Mouse (Mus musculus): Measurements from ENCODE around the gene Apoc1.

Apoc1 gene

DNA sequence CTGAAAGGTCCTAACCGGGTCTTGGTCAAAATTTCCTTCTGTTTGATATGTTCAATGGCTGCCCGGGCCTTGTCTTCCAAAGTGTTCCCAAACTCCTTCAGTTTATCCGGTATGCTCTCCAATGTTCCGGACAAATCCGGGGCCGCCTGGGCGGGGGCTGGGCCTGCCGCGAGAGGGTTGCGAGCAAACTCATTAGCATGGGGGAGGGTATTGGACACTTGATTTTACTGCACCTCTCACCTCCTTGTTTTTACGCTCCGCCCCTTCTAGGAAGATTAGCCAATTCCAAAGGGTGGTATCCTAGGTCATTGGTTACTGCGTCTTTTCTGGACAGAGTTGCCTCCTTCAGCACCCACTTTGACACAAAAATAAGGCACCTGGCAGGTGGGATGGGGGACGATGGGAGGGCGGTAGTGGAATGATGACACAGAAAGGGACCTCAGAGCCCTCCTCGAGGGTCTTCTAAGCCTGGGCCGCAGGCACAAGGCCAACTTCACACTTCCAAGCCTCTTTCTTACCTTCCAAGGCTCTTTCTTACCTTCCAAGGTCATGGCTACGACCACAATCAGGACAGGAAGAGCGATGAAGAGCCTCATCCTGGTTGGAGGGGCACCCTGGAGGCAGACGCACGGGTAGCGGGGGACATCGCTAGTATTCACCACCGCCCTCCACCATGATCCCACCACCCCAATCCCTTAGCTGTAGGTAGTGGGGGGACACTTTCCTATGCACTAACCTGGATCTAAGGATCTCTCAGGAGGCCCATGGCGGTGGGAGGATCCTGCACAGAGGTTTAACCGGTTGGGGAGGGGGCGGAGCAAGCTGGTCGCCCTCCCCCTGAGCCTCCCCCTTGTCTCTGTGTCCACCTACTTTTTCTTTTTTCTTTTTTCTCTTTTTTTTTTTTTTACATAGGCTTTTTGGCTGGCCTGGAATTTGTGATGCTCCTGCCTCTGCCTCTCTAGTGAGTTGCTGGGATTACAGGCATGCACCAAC lies at the start of gene Apoc1:
Gene Apoc1 (minus strand): TSS at position 788 of the 993 bp plus-strand sequence.
- no peak for DNase-seq (ENCODE audit: low spot score in 2 of 2)

DNA sequence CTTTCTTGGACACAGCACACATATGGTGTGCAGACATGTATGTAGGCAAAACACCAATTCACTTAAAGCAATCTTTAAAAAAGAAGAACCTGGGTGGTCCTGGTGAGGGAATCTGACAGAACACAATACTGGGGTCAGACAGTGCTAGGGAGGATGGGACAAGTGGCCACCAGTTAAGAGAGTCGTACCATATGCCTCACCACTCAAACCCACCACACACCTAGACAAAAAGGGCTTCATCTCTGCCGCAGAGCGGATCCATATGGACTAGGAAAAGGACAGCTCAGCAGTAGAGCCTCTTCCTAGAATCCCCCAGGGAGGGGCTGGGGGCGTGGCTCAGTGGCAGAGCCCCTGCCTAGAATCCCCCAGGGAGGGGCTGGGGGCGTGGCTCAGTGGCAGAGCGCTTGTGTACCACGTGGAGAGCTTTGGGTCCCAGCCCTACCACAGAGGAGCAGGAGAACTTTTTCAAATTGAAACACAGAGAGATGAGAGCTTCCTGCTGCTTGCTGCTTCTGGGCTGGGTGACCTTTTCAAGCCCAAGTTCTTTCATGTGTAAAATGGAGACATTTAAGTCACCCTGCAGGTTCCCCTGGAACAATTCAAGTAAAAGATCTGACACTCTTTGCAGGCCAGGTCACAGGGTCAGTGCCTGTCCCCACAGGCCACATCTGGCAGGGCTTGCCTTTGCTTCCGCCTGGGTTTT lies 49.0 kb upstream of the Apoc1 start:
- no peak for DNase-seq (ENCODE audit: low spot score in 2 of 2)

DNA sequence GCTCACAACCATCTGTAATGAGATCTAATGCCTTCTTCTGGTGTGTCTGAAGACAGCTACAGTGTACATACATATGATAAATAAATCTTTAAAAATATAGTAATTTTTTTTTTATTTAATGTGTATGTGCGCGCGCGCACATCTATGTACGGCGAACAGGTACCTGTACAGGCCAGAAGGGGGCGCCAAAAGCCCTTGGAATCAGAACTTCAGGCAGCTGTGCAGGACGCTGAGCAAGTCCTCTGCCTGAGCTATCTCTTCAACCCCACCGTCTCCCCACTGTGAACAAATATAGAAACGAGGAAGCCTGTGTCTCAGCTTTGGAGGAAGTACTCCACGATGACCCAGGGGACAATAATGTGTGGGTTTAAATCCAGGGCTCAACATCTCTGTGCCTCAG lies 47.8 kb upstream of the Apoc1 start:
- no peak for DNase-seq (ENCODE audit: low spot score in 2 of 2)

DNA sequence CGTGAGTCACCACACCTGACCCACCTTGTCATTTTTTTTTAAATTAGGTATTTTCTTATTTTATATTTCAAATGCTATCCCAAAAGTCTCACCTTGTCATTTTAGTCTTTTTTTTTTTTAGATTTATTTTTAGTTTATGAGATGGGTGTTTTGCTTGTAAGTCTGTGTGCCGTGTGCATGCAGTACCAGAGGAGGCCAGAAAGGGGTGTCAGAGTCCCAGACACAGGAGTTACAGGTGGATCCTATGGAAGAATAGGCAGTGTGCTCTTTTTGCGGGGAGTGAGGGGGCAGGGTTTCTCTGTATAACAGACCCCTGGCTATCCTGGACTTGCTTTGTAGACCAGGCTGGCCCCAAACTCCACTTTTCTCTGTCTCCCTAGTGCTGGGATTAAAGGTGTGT lies 46.3 kb upstream of the Apoc1 start:
- no peak for DNase-seq (ENCODE audit: low spot score in 2 of 2)

DNA sequence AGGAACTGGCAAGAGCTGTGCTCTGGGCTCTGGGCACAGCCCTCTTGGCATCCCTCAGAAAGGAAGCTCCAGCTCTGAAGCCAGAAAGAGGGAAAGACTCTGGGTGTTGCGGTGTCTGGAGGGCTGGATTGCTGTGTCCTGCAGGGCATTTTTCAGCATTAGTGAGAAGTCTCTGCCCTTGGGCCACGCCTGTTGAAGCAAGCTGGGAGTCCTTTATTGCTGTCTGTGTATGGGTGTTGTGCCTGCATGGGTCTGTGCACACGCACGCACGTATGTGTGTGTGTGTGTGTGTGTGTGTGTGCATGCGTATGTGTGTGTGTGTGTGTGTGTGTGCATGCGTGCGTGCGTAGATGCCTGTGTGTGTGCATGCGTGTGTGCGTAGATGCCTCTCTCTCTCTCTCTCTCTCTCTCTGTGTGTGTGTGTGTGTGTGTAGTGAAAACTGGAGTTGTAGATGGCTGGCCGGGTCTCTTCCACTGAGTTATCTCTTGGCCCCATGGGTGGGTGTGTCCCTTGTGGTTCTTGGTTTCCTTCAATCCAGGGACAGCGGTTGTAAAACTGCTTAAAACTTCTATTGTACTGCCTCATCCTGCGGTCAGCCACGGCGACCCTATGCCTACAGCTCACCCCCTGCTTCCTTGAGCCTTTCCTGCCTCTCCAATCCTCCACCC lies 44.1 kb upstream of the Apoc1 start:
- no peak for DNase-seq (ENCODE audit: low spot score in 2 of 2)

DNA sequence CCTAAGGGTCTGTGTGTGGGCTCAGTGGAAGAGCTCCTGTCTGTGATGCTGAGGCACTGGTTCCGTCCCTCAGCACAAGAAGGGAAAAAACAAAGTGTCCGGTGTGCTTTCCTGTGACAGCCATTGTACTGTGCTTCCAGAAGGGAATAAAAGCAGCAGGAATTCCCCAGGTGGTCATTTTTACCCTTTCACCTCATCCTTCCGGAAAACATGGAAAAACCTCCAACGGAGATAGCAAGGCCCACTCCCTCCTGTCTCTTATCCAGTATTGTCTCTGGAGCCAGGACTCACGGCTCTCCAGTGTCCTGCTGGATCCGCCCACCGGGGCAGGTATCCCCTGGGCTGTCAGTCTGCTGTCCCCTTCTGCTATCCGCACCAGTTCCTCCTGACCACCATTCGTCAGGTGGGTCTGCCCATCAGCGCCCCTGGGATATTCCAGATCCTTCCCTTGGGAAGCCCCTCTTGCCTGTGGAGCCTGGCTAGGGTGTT lies 41.8 kb upstream of the Apoc1 start:
- no peak for DNase-seq (ENCODE audit: low spot score in 2 of 2)

DNA sequence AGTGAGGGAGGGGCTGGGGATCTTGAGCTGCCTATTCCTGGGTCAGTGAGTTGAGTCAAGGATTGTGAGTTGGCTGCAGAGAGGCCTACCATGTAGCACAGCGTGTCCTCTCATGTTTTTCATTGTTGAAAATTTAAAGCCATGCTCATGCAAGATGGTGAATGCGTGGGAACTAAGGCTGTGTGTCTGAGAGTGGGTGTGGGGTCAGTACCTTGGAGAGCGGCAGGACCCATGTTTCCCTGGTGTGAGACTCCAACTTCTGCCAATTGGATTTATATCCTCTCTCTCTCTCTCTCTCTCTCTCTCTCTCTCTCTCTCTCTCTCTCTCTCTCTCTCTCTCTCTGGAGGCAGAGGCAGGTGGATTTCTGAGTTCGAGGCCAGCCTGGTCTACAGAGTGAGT lies 34.1 kb upstream of the Apoc1 start:
- DNase-seq (ENCODE audit: low spot score in 2 of 2), result no peak

DNA sequence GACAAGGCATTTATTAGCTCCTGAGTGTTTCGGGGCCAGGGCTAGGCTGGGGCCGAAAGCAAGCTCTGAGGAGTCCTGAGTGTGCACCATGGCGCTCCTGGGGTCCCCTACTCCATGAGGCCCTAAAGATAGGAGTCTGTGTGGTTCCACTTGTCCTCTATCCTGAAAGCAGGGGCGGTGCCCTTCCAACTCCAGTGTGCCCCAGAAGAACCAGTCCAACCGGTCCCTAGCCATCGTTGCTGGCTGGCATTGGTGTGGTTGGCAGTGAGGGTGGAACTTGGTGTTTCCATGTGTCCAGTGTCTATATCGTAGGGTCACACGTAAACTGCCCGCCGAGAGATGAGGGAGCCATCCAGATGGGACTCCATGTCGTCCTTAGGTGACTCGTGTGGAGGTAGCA lies 31.7 kb upstream of the Apoc1 start:
- no peak for DNase-seq (ENCODE audit: low spot score in 2 of 2)

DNA sequence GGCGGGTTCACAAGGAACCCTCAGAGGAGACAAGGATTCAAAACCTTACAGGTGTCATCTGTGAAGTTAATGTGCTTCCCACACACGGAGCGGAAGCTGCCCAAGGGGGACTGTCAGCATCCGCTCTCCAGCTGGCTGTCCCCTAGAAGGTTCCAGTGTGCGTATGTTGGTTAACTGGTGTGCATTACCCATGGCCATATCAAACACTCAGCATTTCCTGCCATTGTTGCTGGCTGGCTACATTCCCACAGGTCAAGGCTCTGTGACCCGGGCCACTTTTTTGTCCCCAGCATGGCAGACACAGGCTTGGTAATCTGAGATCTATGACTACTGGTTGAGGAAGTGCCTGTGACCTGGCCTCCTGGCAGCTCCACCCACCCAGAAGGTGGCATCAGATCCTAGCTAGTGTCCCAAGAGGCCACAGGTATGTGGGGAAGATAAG lies 30.3 kb upstream of the Apoc1 start:
- no peak for DNase-seq (ENCODE audit: low spot score in 2 of 2)

DNA sequence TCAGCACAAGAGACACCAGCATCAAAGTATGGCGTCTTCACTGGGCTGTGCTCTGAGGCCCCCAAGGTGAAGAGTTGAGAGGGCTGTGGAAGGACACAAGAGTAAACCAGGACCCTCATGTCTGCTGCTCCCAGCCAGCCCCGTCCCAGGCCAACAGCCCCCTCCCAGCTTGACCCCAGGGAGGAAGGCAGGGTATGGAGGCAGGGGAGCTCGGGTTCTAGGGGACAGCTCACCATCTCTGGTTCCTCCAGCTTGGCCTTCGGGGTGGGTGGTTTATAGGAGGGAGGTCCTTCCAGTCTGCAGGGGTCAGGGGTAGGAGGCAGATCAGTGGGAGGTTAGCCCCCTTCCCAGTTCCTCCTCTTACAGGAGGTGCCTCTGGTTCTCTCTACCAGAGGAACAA lies 26.7 kb upstream of the Apoc1 start:
- DNase-seq (ENCODE audit: low spot score in 2 of 2), result no peak

DNA sequence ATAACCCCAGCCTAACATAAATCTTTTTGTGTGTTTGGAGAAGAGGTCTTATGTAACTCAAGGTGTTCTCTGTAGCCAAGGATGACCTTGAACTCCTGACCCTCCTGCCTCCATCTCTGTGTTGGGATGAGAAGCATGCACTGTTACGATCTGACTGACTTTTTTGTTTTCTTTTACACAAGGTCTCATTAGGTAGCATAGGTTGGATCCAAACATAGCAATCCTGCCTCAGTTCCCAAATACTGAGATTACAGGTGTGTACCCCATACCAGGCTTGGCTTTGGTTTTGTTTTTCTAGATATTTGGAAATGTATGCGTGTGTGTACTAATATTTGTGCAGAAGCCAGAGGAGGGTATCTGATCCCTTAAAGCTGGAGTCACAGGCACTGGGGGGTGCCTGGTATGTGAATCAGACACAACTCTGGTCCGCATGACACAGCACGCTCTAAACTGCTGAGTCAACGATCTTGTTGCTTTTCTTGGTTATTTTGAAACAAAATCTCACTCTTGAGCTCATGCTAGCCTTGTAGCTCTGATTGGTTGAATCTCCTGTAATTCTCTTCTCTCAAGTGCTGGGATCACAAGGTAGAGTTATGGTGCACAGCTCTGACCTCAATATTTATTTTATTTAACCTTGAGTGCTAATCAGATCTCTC lies 26.0 kb upstream of the Apoc1 start:
- DNase-seq (ENCODE audit: low spot score in 2 of 2), result no peak

DNA sequence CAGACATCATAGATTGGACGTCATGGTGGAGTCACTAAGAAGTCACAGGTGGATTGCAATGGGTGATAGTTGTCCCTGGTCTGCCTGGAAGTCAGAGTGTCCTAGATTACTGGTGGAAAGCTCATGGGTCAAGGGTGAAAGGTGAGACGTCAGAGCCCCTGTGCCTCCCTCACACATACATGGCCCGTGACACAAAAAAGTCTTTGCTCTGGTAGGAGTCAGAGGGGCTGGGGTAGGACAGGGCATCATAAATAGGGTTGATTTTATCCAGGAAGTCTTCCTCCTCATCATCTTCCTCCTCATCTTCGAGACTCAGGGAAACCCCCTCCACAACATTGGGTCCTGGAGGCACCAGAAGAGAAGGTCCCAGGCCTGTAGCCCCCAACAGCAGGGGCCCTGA lies 24.9 kb upstream of the Apoc1 start:
- DNase-seq (ENCODE audit: low spot score in 2 of 2), result no peak

DNA sequence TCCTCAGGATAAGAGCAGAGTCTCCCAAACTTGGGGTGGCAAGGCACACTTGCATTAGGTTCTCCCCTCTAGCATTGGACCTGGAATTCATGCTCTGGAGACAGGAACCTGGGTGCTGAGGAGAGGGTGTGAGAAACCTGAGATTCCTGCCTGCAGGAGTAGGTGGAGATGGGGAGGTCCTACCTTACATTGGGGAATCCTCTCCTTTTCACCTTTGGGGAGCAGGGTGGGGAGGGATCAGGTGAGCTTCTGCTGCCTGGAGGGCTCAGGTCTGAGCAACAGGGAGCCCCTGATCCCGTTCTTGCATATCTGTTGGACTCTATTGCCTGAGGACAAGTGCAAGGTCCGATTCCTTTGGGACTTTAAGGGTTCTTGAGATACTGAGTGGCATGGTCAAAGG lies 24.4 kb upstream of the Apoc1 start:
- no peak for DNase-seq (ENCODE audit: low spot score in 2 of 2)

DNA sequence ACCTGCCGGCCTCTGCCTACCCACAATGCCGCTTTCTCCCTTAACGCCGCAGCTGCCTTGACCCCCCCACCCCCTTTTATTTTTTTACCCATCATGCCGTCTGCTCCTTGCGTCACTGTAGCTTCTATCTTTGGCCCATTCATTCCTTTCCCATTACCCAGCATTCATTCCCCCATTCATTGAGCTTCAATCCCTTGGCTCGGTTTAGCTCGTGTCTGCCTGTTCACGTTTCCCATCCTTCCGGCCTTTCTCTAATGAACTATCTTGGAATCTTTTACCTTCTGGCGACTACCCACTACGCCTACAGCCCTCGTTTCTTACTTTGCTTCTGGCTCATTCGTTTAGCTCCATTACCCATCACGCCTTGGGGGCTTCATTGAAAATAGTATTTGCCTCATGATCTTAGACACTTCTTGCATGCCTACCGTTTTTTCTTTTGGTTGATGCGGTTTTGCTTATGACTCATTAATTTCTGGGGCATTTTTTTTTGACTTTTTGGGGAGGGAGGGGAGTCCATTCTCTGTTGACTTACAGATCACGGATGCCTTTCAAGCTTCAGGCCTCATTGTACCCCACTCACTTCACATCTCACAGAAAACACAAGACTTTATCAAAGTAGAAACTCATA lies 23.7 kb upstream of the Apoc1 start:
- DNase-seq (ENCODE audit: low spot score in 2 of 2), result no peak

DNA sequence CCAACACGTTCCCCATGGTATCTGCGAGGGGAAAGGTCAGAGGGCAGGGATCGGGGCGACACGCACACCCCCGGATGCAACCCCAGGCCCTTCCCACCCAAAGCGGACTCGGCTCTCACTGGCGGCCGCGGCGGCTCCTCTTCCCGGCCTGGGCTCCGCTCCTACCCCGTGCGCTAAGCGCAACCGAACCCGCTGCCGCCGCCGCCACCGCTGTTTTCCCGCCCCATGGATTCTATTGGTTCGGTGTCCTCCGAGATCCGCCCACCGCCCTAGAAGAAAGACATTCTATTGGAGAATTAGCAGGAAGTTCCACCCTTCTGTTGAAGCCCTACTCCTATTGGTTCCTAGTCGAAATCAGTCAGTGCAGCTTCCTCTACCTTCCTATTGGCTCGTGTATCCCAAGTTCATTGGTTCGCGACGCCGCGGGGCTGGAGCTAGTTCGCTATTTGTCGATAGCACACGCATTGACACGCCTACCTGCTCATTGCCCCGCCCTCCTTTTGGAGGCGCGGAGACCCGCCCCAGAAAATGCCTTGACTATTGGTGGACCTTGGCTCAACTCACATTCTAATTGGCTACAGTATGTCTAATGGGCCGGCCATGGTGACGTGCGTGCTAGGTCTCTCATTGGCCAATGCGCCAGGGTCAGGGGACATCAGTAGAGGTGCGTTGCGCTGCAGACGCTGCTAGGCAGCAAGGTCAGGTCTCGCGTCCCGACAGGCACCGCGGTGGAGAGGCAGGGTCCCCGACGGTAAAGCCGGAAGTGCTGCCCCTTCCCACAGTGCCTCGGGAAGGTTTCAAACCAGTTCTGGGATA lies 23.0 kb upstream of the Apoc1 start, which contains the start of gene Tomm40:
Gene Tomm40 (minus strand): TSS at position 200 of the 816 bp plus-strand sequence.
- peak; percentile 100 for DNase-seq (ENCODE audit: low spot score in 2 of 2)

DNA sequence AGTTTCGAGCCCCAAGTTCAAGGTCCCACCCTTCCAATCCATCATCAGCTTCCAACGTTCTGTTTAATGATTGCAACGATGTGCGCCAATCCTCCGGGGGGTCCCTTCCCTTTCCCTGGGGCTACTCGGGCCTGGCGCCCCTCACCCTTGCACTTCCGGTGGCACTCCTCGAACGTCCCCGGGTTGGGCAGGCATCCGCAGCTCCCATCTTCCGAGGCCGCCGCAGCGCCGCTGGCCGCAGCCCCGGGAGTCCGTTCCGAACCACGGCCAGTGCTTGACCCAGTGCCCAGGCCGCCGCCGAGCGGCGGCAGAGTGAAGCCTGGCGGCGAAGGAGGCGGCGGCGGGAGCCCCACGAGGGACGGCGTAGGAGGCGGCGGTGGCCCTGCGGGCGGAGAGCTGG lies 22.4 kb upstream of the Apoc1 start:
- DNase-seq (ENCODE audit: low spot score in 2 of 2), result no peak

DNA sequence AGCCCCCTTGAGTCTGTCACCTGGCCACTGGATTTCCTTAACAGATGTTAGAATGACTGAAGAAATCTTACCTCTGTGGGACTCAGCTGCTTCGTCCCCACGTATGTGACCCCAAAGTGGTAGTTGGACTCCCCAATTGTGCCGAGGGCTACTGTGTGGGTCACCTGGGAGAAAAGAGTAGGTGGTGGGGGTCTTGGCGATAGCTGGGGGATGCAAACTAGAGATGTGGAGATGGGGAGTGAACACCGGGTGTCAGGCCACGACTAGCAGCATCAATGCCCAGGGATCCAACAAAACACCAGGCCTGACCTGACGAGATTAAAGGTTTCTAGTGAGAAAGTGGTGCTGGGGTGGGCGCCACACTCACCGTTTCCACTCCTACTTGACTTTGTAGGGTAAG lies 21.1 kb upstream of the Apoc1 start:
- no peak for DNase-seq (ENCODE audit: low spot score in 2 of 2)

DNA sequence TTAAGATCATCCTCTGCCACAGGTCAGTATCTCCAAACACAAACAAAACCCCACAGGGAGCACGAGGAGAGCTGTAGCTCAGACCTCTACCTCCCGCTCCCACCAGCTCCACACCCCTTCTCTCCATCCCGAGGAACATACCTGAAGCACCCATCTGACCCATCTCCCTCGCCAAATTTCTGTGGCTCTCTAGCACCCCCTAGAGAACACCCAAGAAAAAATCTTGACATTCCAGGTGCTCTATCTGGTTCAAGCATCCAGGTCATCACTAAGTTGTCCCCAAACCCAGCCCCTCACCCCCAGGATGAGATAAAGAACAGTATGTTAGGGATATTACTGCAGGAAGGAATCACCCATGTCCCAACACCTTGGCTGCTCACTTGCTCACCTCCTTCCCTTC lies 20.7 kb upstream of the Apoc1 start:
- DNase-seq (ENCODE audit: low spot score in 2 of 2), result no peak

DNA sequence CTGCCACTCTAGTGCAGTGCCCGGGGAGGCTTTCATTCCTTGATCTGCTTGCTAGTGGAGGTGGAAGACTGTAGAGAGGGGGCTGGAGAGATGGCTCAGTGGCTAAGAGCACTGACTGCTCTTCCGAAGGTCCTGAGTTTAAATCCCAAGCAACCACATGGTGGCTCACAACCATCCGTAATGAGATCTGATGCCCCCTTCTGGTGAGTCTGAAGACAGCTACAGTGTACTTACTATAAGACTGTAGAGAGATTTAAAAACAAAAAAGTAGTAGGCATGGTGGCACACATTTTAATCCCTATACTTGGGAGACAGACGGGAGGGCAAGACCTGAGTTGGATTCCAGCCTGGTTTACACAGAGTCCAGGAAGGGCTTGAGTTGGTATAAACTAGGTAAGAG lies 20.0 kb upstream of the Apoc1 start:
- DNase-seq (ENCODE audit: low spot score in 2 of 2), result no peak

DNA sequence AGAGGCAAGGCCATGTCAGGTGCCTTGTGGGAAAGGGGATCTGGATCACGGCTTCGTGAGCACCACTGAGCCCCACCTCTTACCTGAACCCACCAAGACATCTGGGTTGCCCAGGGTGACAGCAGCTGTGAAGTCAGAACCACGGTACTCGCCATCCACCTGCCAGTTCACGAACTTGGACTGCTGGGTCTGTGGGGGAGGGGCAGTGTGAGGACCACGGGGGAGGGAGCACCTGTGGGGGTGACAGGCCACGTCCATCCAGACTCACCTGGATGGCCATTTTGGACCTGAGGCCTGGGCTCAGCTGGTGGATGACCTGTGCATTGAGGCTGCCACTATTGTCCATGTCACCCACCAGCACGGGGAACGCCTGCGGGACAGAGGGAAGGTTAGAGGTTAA lies 18.2 kb upstream of the Apoc1 start:
- DNase-seq (ENCODE audit: low spot score in 2 of 2), result no peak

All from right cerebral cortex, postnatal 36 days (tissue).